Mouse (Mus musculus) spleen, postnatal 14 days (tissue): ENCODE measurements around the gene Plscr2.
A peak's percentile ranks its signal among the peaks of the same experiment; 100 is the strongest.

Experiments used
- DNase-seq, 2 experiments: peaks; one replicate each; pipeline ENCODE4 v3.0.0; 2021 to 2022; ENCODE audit warnings: low spot score in 2 of 2

The Plscr2 gene

DNA sequence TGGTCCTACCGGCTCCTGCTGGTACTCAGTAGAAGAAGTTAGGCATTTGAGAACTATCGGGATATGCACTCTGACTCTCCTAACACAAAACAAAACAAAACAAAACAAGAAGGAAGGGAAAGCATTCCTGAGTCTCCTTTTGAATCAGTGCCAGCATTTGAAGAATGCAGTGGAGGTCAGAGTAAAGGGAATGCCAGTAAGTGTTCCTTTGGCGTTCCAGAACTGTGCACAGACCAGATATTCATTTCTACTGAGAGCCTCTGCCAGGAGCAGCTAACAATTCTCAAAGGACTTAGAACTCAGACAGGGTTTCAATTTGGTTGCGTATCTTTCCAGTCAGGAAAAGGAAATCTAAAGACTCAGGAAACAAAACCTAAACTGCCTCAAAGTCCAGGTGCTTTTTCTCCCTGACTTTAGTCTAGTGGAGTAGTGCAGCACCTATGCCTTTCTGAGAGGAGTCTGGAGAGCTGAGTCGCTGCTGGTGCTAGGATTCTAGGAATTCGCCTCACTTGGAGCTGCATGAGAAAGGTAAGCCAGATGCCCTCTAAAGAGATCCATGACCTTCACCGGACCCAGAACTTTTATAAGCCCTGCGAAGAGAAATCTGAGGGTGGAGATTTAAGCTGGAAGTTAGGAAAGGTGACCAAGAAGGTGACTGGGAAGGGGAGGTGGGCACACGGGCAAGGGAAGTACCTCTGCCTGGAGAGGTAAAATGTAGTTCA is at the start of gene Plscr2:
Plscr2 (plus strand) TSS at position 117 of the 722 bp plus-strand sequence.
- no peak for DNase-seq

DNA sequence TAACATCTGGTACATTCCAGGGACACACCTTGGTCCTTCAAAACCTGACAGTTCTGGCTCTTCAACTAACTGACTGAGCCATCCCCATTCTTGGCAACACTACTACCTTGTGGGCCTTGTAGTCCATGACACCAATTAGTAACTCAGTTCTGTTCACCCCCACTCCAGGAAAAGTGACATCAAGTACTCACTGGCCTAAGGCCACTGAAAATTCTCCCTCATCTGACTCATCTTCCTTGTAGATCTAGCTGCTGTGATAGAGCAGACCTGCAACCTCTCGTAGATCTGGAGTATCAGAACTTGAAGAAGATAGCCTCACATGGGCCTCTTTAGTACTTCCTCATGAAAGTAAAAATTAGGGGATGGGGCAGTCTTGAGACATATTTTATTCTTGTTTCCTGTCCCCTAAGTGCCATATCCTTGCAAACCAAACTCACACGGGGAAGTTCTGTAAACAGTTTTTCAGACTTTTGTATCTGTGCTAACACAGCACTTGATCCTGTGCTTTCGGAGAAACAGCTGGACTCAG is 49.2 kb upstream of the Plscr2 start:
- no peak for DNase-seq

- no peak for DNase-seq
Observed at GRCm38 (mm10) chr9:92226795-92227194, 48.6 kb upstream of the Plscr2 start.

DNA sequence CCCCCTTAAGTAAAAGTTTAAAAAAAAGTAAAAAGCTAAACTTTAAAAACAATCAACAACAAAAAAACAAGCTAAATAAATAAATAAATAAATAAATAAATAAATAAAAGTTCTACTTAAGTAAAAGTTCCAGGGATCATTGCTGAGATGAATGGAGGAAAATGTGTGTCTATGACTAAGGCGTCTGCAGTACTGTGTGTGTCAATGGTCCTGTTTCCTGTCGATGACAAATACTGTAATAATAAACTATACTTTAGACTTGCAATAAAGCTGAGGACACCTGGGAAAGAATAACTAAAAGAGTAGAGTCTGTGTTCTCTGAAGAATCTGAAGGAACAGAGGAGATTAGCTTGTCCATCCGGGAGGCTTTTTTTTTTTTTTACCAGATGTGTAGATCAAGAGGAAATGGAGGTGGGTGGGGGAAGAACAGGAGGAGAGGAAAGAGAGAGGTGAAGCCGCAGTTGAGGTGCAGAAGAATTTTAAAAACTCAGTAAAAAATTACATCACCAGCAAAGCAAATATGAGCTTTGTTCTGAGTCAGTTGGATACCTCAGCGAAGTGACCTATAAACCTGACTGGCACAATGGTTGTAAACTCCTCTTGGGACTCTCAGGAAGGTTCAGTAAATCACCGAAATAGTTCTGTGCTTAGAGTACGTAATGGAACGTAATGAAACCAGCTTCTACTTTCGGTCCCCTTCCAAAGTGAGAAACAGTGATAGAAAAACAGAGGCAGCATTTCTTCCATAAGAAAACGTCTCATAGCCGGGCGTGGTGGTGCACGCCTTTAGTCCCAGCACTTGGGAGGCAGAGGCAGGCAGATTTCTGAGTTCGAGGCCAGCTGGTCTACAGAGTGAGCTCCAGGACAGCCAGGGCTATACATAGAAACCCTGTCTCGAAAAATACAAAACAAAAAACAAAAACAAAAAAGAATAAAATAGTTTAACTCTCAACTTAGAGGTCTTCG is 46.3 kb upstream of the Plscr2 start:
- no peak for DNase-seq

GRCm38 (mm10) chr9:92229833-92230205 is 45.6 kb upstream of the Plscr2 start:
- no peak for DNase-seq

DNA sequence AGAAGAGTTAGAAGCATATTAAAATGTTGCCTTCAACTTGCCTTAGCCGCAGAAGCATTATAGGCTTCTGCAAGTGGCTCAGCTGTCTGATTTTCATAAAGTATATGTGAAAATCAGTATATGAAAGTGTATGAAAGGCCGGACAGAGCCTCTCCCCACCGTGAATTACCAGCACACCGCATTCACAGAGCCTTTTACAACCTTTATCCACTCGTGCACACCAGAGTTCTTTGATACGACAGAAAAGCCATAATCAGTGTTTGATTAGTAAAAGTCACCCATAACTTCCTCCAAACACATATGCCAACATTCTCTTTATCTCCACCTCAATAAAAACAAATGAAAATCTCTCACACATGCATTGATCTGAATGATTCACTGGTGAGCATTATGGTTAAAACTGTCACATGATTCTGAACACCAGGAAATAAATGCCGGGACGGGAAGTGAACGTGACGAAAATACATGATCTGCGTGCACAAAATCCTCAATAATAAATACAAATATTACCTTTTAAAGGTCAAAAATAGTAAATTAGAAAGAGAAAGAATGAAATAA is 40.4 kb upstream of the Plscr2 start:
- DNase-seq: no peak

DNA sequence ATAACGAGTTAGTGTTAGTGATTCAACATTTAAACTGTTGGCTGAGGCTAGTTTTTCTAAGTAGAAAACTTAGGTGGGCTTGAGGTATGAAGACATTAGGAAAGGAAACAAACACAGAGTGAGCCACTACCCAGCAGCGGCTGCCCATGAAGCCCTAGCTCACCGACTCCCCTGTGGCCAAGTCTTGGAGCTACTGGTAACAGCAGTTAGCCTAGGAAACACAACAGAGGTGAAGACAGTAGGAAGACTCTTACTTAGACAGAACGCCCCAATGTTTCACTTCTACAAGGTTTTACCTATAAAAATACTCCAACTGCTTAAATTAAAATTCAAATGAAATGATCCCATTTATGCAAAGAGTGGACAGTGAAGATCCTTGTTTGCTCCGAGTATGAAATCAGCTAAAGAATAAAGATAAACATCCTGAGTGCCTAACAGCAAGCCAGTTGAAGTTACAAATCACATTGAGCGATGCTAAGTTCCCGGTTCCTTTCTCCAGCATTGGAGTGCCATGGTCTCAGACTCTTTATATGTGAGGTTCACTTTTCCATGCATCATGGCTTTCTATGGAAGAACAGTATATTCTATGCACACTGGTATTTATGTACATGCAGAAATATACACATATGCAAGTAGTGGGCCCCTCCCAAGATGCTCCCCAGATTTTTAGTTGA is 26.5 kb upstream of the Plscr2 start:
- no peak for DNase-seq

- DNase-seq: no peak
Observed at GRCm38 (mm10) chr9:92249447-92249852, 26.0 kb upstream of the Plscr2 start, which contains the start of gene Plscr1. Gene Plscr1, plus strand, starts transcription at chr9:92249750.

GRCm38 (mm10) chr9:92249987-92250772 is 25.2 kb upstream of the Plscr2 start:
- DNase-seq: peak; percentile 30 to 40

DNA sequence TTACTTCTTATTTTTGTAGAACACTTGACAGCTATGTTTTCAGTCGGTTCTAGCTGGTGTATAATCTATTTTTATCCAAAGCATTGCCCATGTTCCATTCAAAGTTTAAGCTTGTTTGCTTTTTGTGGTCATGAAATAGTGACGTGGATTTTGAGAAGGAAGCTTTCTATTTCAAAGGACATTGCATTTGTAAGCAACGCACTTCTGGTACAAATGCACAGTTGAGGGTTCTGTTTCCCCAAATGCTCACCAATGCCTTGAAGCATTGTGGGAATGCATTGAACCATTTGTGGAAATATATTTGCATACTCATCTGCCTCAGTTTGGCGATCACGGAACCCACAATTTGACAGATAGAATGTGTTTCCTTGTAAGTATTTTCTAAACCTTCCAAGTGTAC is 22.7 kb upstream of the Plscr2 start:
- DNase-seq: no peak

- no peak for DNase-seq
Observed at GRCm38 (mm10) chr9:92253585-92254321, 21.6 kb upstream of the Plscr2 start.

DNA sequence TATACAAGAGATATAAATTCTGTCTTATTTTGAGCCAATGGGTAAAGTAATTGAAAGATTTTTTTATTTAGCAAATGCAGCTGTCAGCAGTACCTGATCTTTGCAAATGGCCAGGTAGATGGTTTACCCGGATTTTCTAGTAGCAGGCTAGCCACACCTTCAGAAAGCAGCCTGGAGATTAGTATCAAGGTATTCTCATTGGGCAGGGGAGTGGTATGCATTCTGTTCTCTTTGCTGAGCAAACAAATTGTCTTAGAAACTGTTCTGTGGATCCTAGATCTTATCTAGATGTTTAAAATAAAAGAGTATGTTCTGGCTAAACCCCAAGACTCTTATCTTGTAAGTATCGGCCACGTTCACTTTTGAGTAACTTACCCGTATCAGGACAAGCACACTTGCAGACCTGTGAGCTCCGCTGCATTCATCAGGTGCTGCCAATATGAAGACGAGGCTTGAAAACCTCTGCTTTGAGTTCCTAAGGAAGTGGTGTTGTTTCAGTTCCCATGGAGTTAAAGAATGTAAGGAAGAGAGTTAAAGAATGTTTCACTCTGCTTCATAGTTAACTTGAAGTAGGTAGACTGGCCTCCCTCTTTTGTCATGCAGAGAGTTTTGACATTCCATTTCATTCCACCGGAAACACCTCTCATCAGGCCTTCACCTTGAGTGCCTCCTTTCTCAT is 14.8 kb upstream of the Plscr2 start:
- DNase-seq: no peak

DNA sequence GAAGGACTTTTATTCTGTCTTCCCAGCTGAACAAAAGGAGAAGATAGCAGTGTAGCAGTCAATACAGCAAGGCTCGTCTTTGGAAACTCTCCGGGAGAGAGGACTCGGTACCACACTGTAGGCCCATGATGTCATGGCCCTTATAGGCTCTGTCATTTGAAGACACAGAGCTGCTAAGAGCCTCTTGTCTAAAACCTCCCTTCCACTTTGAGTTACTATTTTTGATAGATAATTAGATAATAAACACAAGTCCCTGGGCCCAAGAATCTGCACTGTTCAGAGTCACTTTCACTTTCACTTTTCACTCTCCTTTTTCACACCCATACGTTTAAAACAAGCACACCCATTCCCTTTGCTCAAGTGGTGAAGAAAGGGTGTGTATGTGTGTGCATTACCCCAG is 9.7 kb upstream of the Plscr2 start:
- DNase-seq: no peak

- DNase-seq: no peak
Observed at GRCm38 (mm10) chr9:92266558-92267171, 8.7 kb upstream of the Plscr2 start.

DNA sequence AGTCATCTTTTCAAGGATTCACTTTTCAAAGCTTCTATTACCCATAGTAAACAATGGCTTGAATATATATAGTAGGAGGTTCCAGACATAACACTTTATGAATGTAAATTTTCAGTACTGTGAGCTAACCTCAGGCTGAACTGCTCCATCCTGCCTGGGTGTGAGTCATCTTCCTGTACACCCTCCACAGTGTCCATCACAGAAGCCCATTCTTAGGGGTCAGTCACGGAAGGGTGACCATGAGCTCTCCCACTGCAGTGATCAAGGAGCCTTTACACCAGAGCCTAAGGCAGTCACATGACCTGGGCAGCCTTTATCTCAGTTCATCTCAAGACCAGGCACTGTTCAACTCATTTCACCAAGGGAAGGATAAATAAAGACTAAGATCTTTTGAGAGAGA is 7.7 kb upstream of the Plscr2 start:
- no peak for DNase-seq

- DNase-seq: no peak
Observed at GRCm38 (mm10) chr9:92269829-92270404, 5.5 kb upstream of the Plscr2 start.

GRCm38 (mm10) chr9:92270927-92271326 is 4.5 kb upstream of the Plscr2 start:
- DNase-seq: no peak

DNA sequence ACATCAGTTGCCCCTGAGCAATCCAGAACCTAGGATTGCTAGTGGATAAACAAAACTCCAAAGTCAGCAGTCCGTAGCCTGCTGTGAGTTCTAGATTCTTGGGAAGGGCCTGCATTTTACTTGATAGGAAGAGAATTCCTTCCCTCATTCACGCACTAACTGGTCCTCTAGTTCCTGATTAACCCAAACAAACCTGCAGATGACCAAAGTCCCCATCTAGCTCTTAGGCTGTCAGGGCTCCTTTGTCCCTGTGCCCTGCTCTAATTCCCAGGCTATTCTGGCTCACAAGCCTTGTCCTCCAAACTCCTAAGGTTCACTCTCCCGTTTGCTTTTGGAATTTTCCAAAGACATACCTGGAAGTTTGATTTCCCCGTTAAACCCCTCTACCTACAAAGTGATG is 2.8 kb upstream of the Plscr2 start:
- DNase-seq: no peak

GRCm38 (mm10) chr9:92273271-92273670 is 2.1 kb upstream of the Plscr2 start:
- DNase-seq: no peak
